Mouse (Mus musculus) heart, adult 2 months (tissue): Measurements from ENCODE around the gene Cacnb3. TPM values are rescaled to one million over a fixed set of nuclear protein-coding genes. Genes with fewer than 3 reads are reported as not detected.
A peak's percentile ranks its signal among the peaks of the same experiment; 100 is the strongest.

Source experiments
- DNase-seq, 2 experiments: peaks; one replicate each; pipeline ENCODE4 v3.0.0; 2021
- H3K27ac ChIP-seq: fragments of 200-600 bp; 2 replicates; pipeline ENCODE4 v1.8.1; 2022
- H3K27me3 ChIP-seq: fragments of 200-500 bp; 2 replicates; pipeline ENCODE4 v1.6.1; 2012; ENCODE audit warnings: mild to moderate bottlenecking, low read length, inconsistent platforms, mixed read lengths; ENCODE audit not compliant: control insufficient read depth, insufficient read depth
- H3K36me3 ChIP-seq: fragments of 200-500 bp; 2 replicates; pipeline ENCODE4 v1.6.1; 2012; ENCODE audit warnings: low read length, inconsistent platforms; ENCODE audit not compliant: control insufficient read depth, insufficient read depth
- H3K4me1 ChIP-seq: fragments of 200-500 bp; 2 replicates; pipeline ENCODE4 v1.6.1; 2011; ENCODE audit warnings: low read length; ENCODE audit not compliant: control insufficient read depth, insufficient read depth
- H3K4me3 ChIP-seq: fragments of 200-600 bp; 2 replicates; pipeline ENCODE4 v1.8.1; 2022
- H3K79me2 ChIP-seq: fragments of 200-500 bp; replicated peaks from 2 replicates; pipeline ENCODE4 v1.6.1; 2012; ENCODE audit warnings: mild to moderate bottlenecking, inconsistent platforms, low read length, moderate library complexity, mixed read lengths; ENCODE audit not compliant: control insufficient read depth, insufficient read depth
- H3K9ac ChIP-seq: fragments of 200-500 bp; 2 replicates; pipeline ENCODE4 v1.6.1; 2012; ENCODE audit warnings: low read depth, mild to moderate bottlenecking, control low read depth, inconsistent platforms, low read length, mixed read lengths
- CTCF ChIP-seq: fragments of 200-600 bp; IDR thresholded peaks from 2 replicates; pipeline ENCODE4 v1.8.1; 2022; ENCODE audit warnings: antibody characterized with exemption, mild to moderate bottlenecking, moderate library complexity
- EP300 ChIP-seq: fragments of 200-500 bp; IDR thresholded peaks from 2 replicates; pipeline ENCODE4 v1.6.1; 2011; ENCODE audit warnings: low read depth, low read length, control low read depth; ENCODE audit not compliant: insufficient read depth
- POLR2A ChIP-seq: fragments of 200-500 bp; IDR thresholded peaks from 2 replicates; pipeline ENCODE4 v1.6.1; 2011; ENCODE audit warnings: mild to moderate bottlenecking, low read depth, low read length, control low read depth; ENCODE audit not compliant: insufficient read depth
- WGBS: fragments of 180-500 bp; shearing (Covaris S2); methylation state at CpG from one replicate; pipeline ENCODE4 v1.1.7; 2018; 5-methylcytosine and 5-hydroxymethylcytosine counted together
- intact Hi-C: fragments of 180-260 bp; cut with DNase I; formaldehyde crosslinking; loops from one replicate; pipeline ENCODE4 v1.15.1; 2025
- polyA plus RNA-seq: library from polyadenylated mRNA; depleted of rRNA; stranded (reverse); fragments of >200 nt; gene quantifications from 2 replicates; pipeline ENCODE4 v1.2.3, GENCODE M21; 2012; rRNA removed
- total RNA-seq, 2 experiments: library from RNA; stranded (reverse); gene quantifications; 2 replicates each; pipeline ENCODE4 v1.2.3; 2021

The Cacnb3 gene
- total and polyA plus RNA-seq, 3 experiments = 2.6 to 6.5 (median 2.7) TPM

GRCm38 (mm10) chr15:98683177-98683576 lies 52.5 kb downstream of the Cacnb3 start:
- Histone ChIP-seq H3K27me3 (no peaks in the 10 kb centered on the region), H3K4me1 (no peaks in the 10 kb centered on the region), H3K4me3 (no peak overlapping the region), H3K79me2 (no peaks in the 10 kb centered on the region), H3K27ac (no peak overlapping the region), H3K9ac (no peak overlapping the region), H3K36me3 (no peaks in the 10 kb centered on the region)
- TF ChIP-seq EP300 (no peak), CTCF (no peak), POLR2A (no peak)
- no peak for DNase-seq
- intact Hi-C loops = no loop called here
- 43% methylated on average over 10 of the region's 10 CpGs for WGBS

GRCm38 (mm10) chr15:98683746-98684145 lies 53.1 kb downstream of the Cacnb3 start:
- DNase-seq = no peak
- TF ChIP-seq POLR2A (no peak), CTCF (no peak), EP300 (no peak)
- H3K36me3 ChIP-seq = no peaks in the 10 kb centered on the region
- H3K4me3 ChIP-seq = no peak overlapping the region
- H3K4me1 ChIP-seq = no peaks in the 10 kb centered on the region
- no peak overlapping the region for H3K27ac ChIP-seq
- 96% methylated on average over 1 of the region's 1 CpGs for WGBS
- no peak overlapping the region for H3K9ac ChIP-seq
- intact Hi-C loops = no loop called here
- no peaks in the 10 kb centered on the region for H3K79me2 ChIP-seq
- no peaks in the 10 kb centered on the region for H3K27me3 ChIP-seq

GRCm38 (mm10) chr15:98685926-98686325 lies 55.3 kb downstream of the Cacnb3 start:
- Histone ChIP-seq H3K27me3 (no peaks in the 10 kb centered on the region), H3K9ac (no peak overlapping the region), H3K27ac (no peak overlapping the region), H3K36me3 (no peaks in the 10 kb centered on the region), H3K4me3 (no peak overlapping the region), H3K79me2 (no peaks in the 10 kb centered on the region), H3K4me1 (no peaks in the 10 kb centered on the region)
- DNase-seq = no peak
- WGBS = 67% methylated on average over 3 of the region's 3 CpGs
- intact Hi-C loops = no loop called here
- TF ChIP-seq POLR2A = no peak
- TF ChIP-seq EP300 = no peak
- TF ChIP-seq CTCF = no peak

GRCm38 (mm10) chr15:98689682-98690081 lies 59.0 kb downstream of the Cacnb3 start:
- Histone ChIP-seq H3K27me3 (no peaks in the 10 kb centered on the region), H3K36me3 (no peaks in the 10 kb centered on the region), H3K27ac (no peak overlapping the region), H3K4me3 (no peak overlapping the region), H3K79me2 (no peaks in the 10 kb centered on the region), H3K4me1 (peaks cover 6% of the 10 kb centered on the region), H3K9ac (no peak overlapping the region)
- TF ChIP-seq POLR2A = no peak
- WGBS = 79% methylated on average over 2 of the region's 2 CpGs
- DNase-seq = no peak
- intact Hi-C loops = no loop called here

GRCm38 (mm10) chr15:98691486-98692147 lies 61.0 kb downstream of the Cacnb3 start:
- no peak overlapping the region for H3K9ac ChIP-seq
- H3K4me1 ChIP-seq = peaks cover 11% of the 10 kb centered on the region
- WGBS = 56% methylated on average over 7 of the region's 7 CpGs
- H3K4me3 ChIP-seq = no peak overlapping the region
- no peak for DNase-seq
- H3K36me3 ChIP-seq = no peaks in the 10 kb centered on the region
- H3K27me3 ChIP-seq = no peaks in the 10 kb centered on the region
- H3K27ac ChIP-seq = peak overlapping the region; percentile 69
- no peak for TF ChIP-seq POLR2A
- no peak for TF ChIP-seq EP300
- TF ChIP-seq CTCF = no peak
- intact Hi-C loops = no loop called here
- no peaks in the 10 kb centered on the region for H3K79me2 ChIP-seq

- H3K4me1 ChIP-seq = peaks cover 11% of the 10 kb centered on the region
- no peak overlapping the region for H3K4me3 ChIP-seq
- H3K27me3 ChIP-seq = no peaks in the 10 kb centered on the region
- H3K27ac ChIP-seq = peak overlapping the region; percentile 69
- peak; percentile 53 to 62 for DNase-seq
- WGBS = 10% methylated on average over 11 of the region's 11 CpGs
- no peak overlapping the region for H3K9ac ChIP-seq
- no peak for TF ChIP-seq CTCF
- TF ChIP-seq EP300 = peak; percentile 65; the same call in 1 of the 2 replicates
- no peak for TF ChIP-seq POLR2A
- no peaks in the 10 kb centered on the region for H3K79me2 ChIP-seq
- intact Hi-C loops = no loop called here
- H3K36me3 ChIP-seq = no peaks in the 10 kb centered on the region
Measured at GRCm38 (mm10) chr15:98692171-98692715, 61.6 kb downstream of the Cacnb3 start.

Other genes with a start within 250 kb of the Cacnb3 start
- not detected for gene Olfr283, start 249.9 kb upstream of the Cacnb3 start, total RNA-seq
- not detected in 2 replicates for gene Olfr283, start 249.9 kb upstream of the Cacnb3 start, polyA plus RNA-seq
- not detected for gene Olfr282, start 199.6 kb upstream of the Cacnb3 start, total RNA-seq
- gene Olfr282, start 199.6 kb upstream of the Cacnb3 start, polyA plus RNA-seq = not detected in 2 replicates
- gene Olfr281, start 178.3 kb upstream of the Cacnb3 start, total RNA-seq = not detected
- gene Olfr281, start 178.3 kb upstream of the Cacnb3 start, polyA plus RNA-seq = not detected in 2 replicates
- gene OR5BS1P, start 160.9 kb upstream of the Cacnb3 start, total RNA-seq = not detected
- gene OR5BS1P, start 160.9 kb upstream of the Cacnb3 start, polyA plus RNA-seq = not detected in 2 replicates
- gene Lalba, start 148.1 kb upstream of the Cacnb3 start, total RNA-seq = not detected
- 0.45 TPM in 1 of 2 replicates, not detected in the other for gene Lalba, start 148.1 kb upstream of the Cacnb3 start, polyA plus RNA-seq
- gene Olfr279, start 138.4 kb upstream of the Cacnb3 start, total RNA-seq = not detected
- gene Olfr279, start 138.4 kb upstream of the Cacnb3 start, polyA plus RNA-seq = not detected in 2 replicates
- 10 to 100 TPM; 74.5 to 86.0 TPM for gene Kansl2, start 96.6 kb upstream of the Cacnb3 start, total RNA-seq
- 37.0 and 50.2 TPM in 2 replicates for gene Kansl2, start 96.6 kb upstream of the Cacnb3 start, polyA plus RNA-seq
- gene Ccnt1, start 59.9 kb upstream of the Cacnb3 start, total RNA-seq = 10 to 100 TPM; 26.8 to 27.6 TPM
- gene Ccnt1, start 59.9 kb upstream of the Cacnb3 start, polyA plus RNA-seq = 9.3 and 15.4 TPM in 2 replicates
- 1 to 10 TPM; 1.6 to 2.1 TPM for gene 4930415O20Rik, start 59.8 kb upstream of the Cacnb3 start, total RNA-seq
- not detected in 2 replicates for gene 4930415O20Rik, start 59.8 kb upstream of the Cacnb3 start, polyA plus RNA-seq
- gene Adcy6, start 20.8 kb upstream of the Cacnb3 start, total RNA-seq = 100 to 1,000 TPM; 153 to 220 TPM
- gene Adcy6, start 20.8 kb upstream of the Cacnb3 start, polyA plus RNA-seq = 136 and 211 TPM in 2 replicates
- 10 to 100 TPM; 47.9 to 55.4 TPM for gene Ddx23, start 32.1 kb downstream of the Cacnb3 start, total RNA-seq
- gene Ddx23, start 32.1 kb downstream of the Cacnb3 start, polyA plus RNA-seq = 18.9 and 30.7 TPM in 2 replicates
- gene Rnd1, start 46.6 kb downstream of the Cacnb3 start, total RNA-seq = 1 to 10 TPM; 1.1 to 1.3 TPM
- 2.6 and 3.3 TPM in 2 replicates for gene Rnd1, start 46.6 kb downstream of the Cacnb3 start, polyA plus RNA-seq
- gene Ccdc65, start 77.4 kb downstream of the Cacnb3 start, total RNA-seq = under 1 TPM; 0.11 to 0.16 TPM
- gene Ccdc65, start 77.4 kb downstream of the Cacnb3 start, polyA plus RNA-seq = 0.15 and 0.37 TPM in 2 replicates
- gene Fkbp11, start 97.4 kb downstream of the Cacnb3 start, total RNA-seq = 1 to 10 TPM; 5.1 to 5.8 TPM
- gene Fkbp11, start 97.4 kb downstream of the Cacnb3 start, polyA plus RNA-seq = 3.2 and 4.8 TPM in 2 replicates
- gene Arf3, start 132.4 kb downstream of the Cacnb3 start, total RNA-seq = 10 to 100 TPM; 18.9 to 20.0 TPM
- gene Arf3, start 132.4 kb downstream of the Cacnb3 start, polyA plus RNA-seq = 30.6 and 41.0 TPM in 2 replicates
- under 1 TPM; 0.20 to 0.29 TPM for gene Wnt10b, start 147.3 kb downstream of the Cacnb3 start, total RNA-seq
- 0.23 and 0.70 TPM in 2 replicates for gene Wnt10b, start 147.3 kb downstream of the Cacnb3 start, polyA plus RNA-seq
- gene Wnt1, start 159.0 kb downstream of the Cacnb3 start, total RNA-seq = not detected
- not detected in 2 replicates for gene Wnt1, start 159.0 kb downstream of the Cacnb3 start, polyA plus RNA-seq
- under 1 TPM; 0.45 to 0.50 TPM for gene Ddn, start 178.7 kb downstream of the Cacnb3 start, total RNA-seq
- 0.12 and 0.23 TPM in 2 replicates for gene Ddn, start 178.7 kb downstream of the Cacnb3 start, polyA plus RNA-seq
- 100 to 1,000 TPM; 104 to 114 TPM for gene Prkag1, start 200.7 kb downstream of the Cacnb3 start, total RNA-seq
- 95.7 and 200 TPM in 2 replicates for gene Prkag1, start 200.7 kb downstream of the Cacnb3 start, polyA plus RNA-seq
- gene Kmt2d, start 240.4 kb downstream of the Cacnb3 start, total RNA-seq = 10 to 100 TPM; 51.3 to 56.5 TPM
- 17.1 and 17.7 TPM in 2 replicates for gene Kmt2d, start 240.4 kb downstream of the Cacnb3 start, polyA plus RNA-seq